Mouse (Mus musculus): ENCODE measurements around the gene Olfr148. TPM values are rescaled to one million over a fixed set of nuclear protein-coding genes. Genes with fewer than 3 reads are reported as not detected.

Olfr148 gene
- not detected in 2 replicates for total RNA-seq (2014; rRNA removed; ENCODE audit: low replicate concordance)
- not detected in 2 replicates for polyA plus RNA-seq (2015; fragmentation: Nextera tagmentation; extraction: Ambion mirVana)

GRCm38 (mm10) chr9:39610355-39610754 is at the start of gene Olfr148:
Gene Olfr148, plus strand, starts transcription at chr9:39610655.
- H3K36me3 ChIP-seq (replicated peaks; ENCODE audit: control insufficient read depth, insufficient read depth, low read length): no peaks in the 10 kb centered on the region
- no peaks in the 10 kb centered on the region for H3K27me3 ChIP-seq (ENCODE audit: control insufficient read depth, insufficient read depth, low read length)
- no peak within 1 kb of the TSS for H3K27ac ChIP-seq (ENCODE audit: low read depth)
- no peak within 1 kb of the TSS for H3K9ac ChIP-seq (replicated peaks; ENCODE audit: low read depth, low read length)
- no peak for TF ChIP-seq CTCF (IDR thresholded peaks at IDR 0.05; ENCODE audit: low read depth)
- no peak for TF ChIP-seq EP300 (IDR thresholded peaks at IDR 0.05; ENCODE audit: low read depth)
- H3K4me2 ChIP-seq (ENCODE audit: low read depth, low read length): no peak within 1 kb of the TSS
- no peaks in the 10 kb centered on the region for H3K4me1 ChIP-seq (ENCODE audit: control insufficient read depth, insufficient read depth)
- DNase-seq (ENCODE audit: low spot score) (no peak), ATAC-seq (ENCODE audit: insufficient read depth, low read depth) (no peak)
- H3K9me3 ChIP-seq (replicated peaks; ENCODE audit: control insufficient read depth, low read length): no peaks in the 10 kb centered on the region
- 66% methylated on average over 3 of the region's 3 CpGs for WGBS
- H3K4me3 ChIP-seq (ENCODE audit: low read depth, low read length): no peak within 1 kb of the TSS

- no peak for ATAC-seq (ENCODE audit: insufficient read depth, low read depth)
- Histone ChIP-seq H3K9me3 (replicated peaks; ENCODE audit: control insufficient read depth, low read length) (no peaks in the 10 kb centered on the region), H3K36me3 (replicated peaks; ENCODE audit: control insufficient read depth, insufficient read depth, low read length) (no peaks in the 10 kb centered on the region), H3K9ac (replicated peaks; ENCODE audit: low read depth, low read length) (no peak within 1 kb of the TSS), H3K4me3 (ENCODE audit: low read depth, low read length) (no peak within 1 kb of the TSS), H3K4me1 (ENCODE audit: control insufficient read depth, insufficient read depth) (no peaks in the 10 kb centered on the region), H3K27me3 (ENCODE audit: control insufficient read depth, insufficient read depth, low read length) (no peaks in the 10 kb centered on the region), H3K27ac (ENCODE audit: low read depth) (no peak within 1 kb of the TSS), H3K4me2 (ENCODE audit: low read depth, low read length) (no peak within 1 kb of the TSS)
- DNase-seq (ENCODE audit: low spot score): no peak
- no peak for TF ChIP-seq CTCF (IDR thresholded peaks at IDR 0.05; ENCODE audit: low read depth)
- TF ChIP-seq EP300 (IDR thresholded peaks at IDR 0.05; ENCODE audit: low read depth): no peak
- 43% methylated on average over 3 of the region's 3 CpGs for WGBS
Observed at GRCm38 (mm10) chr9:39575469-39575868, 35.0 kb upstream of the Olfr148 start, which contains the start of gene Olfr959. Gene Olfr959, minus strand, starts transcription at chr9:39575569.

DNA sequence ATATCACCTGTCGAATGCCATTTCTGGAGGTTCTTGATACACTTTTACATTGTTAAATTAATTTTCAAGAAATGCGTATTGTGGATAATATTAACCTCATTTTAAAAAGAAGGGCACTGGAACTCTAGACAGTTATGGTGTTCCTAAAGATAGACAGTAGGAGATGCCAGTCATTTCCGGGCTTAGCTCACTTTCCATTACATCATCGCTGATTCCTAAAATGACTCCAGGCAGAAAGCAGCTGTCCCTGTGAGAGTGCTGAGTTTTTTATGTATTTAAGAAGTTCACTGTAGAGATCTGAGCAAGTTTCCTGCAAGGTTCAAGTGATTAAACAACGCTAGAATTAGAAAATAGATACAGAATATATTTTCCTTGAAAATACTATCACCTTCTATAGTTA is 33.4 kb upstream of the Olfr148 start:
- ATAC-seq (ENCODE audit: insufficient read depth, low read depth) (no peak), DNase-seq (ENCODE audit: low spot score) (peak; percentile 65)
- no peak overlapping the region for H3K4me2 ChIP-seq (ENCODE audit: low read depth, low read length)
- TF ChIP-seq CTCF (IDR thresholded peaks at IDR 0.05; ENCODE audit: low read depth): no peak
- no peaks in the 10 kb centered on the region for H3K9me3 ChIP-seq (replicated peaks; ENCODE audit: control insufficient read depth, low read length)
- 41% methylated on average over 5 of the region's 5 CpGs for WGBS
- no peak overlapping the region for H3K4me3 ChIP-seq (ENCODE audit: low read depth, low read length)
- H3K27ac ChIP-seq (ENCODE audit: low read depth): no peak overlapping the region
- no peaks in the 10 kb centered on the region for H3K4me1 ChIP-seq (ENCODE audit: control insufficient read depth, insufficient read depth)
- H3K36me3 ChIP-seq (replicated peaks; ENCODE audit: control insufficient read depth, insufficient read depth, low read length): no peaks in the 10 kb centered on the region
- no peaks in the 10 kb centered on the region for H3K27me3 ChIP-seq (ENCODE audit: control insufficient read depth, insufficient read depth, low read length)
- H3K9ac ChIP-seq (replicated peaks; ENCODE audit: low read depth, low read length): no peak overlapping the region

DNA sequence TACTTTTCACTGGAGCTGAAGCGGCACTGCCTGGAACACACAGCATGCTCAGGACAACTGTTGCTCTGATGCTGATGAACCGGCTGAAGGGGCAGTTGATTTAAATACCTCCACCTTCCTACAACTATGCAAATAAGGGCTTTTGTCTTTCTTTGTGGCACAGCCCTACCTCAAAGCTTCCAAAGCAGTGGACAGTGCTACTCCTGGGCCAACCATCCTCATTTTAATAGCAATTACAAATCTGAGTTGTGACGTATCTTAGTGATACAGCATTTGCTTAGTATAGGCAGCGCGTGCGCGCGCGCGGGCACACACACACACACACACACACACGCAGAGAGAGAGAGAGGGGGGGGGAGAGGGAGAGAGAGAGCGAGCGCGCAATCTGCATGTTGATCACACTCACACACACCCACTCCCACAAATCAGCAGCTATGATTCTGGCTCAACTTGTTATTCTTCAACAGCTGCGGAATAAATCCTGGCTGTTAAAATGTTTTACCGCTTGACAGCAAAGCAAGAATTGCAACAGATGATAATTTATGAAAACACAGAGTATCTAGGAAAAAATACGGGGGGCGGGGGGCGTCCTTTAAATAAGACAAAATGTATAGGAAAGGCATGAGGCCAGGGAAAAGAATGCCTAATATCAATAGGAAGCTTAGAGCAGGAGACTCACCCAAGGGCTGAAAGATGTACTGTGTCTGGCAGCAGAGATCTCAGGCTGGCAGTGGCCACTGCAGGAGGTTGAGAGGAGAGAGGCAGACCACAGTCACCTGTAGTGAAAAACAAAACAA is 7.7 kb upstream of the Olfr148 start:
- WGBS: 1% methylated on average over 19 of the region's 19 CpGs
- TF ChIP-seq EP300 (IDR thresholded peaks at IDR 0.05; ENCODE audit: low read depth) (no peak), CTCF (IDR thresholded peaks at IDR 0.05; ENCODE audit: low read depth) (no peak)
- H3K4me1 ChIP-seq (ENCODE audit: control insufficient read depth, insufficient read depth): peaks cover 6% of the 10 kb centered on the region; the same call in 1 of the 2 replicates
- H3K27me3 ChIP-seq (ENCODE audit: control insufficient read depth, insufficient read depth, low read length): no peaks in the 10 kb centered on the region
- no peaks in the 10 kb centered on the region for H3K9me3 ChIP-seq (replicated peaks; ENCODE audit: control insufficient read depth, low read length)
- no peaks in the 10 kb centered on the region for H3K36me3 ChIP-seq (replicated peaks; ENCODE audit: control insufficient read depth, insufficient read depth, low read length)
- DNase-seq (ENCODE audit: low spot score) (no peak), ATAC-seq (ENCODE audit: insufficient read depth, low read depth) (peak; percentile 47; the same call in 1 of the 2 replicates)
- peak overlapping the region; percentile 47 for H3K4me3 ChIP-seq (ENCODE audit: low read depth, low read length)
- peak overlapping the region; percentile 93 for H3K4me2 ChIP-seq (ENCODE audit: low read depth, low read length)
- H3K27ac ChIP-seq (ENCODE audit: low read depth): no peak overlapping the region
- H3K9ac ChIP-seq (replicated peaks; ENCODE audit: low read depth, low read length): peak overlapping the region; percentile 26; the same call in 1 of the 2 replicates

GRCm38 (mm10) chr9:39603333-39603845 is 7.1 kb upstream of the Olfr148 start:
- peak overlapping the region; percentile 47 for H3K4me3 ChIP-seq (ENCODE audit: low read depth, low read length)
- H3K27ac ChIP-seq (ENCODE audit: low read depth): no peak overlapping the region
- TF ChIP-seq CTCF (IDR thresholded peaks at IDR 0.05; ENCODE audit: low read depth): no peak

More at GRCm38 (mm10) chr9:39603333-39603845, 7.1 kb upstream of the Olfr148 start:
- ATAC-seq (ENCODE audit: insufficient read depth, low read depth): peak; percentile 47
- WGBS: 0% methylated on average over 9 of the region's 9 CpGs
- no peak for DNase-seq (ENCODE audit: low spot score)
- H3K27me3 ChIP-seq (ENCODE audit: control insufficient read depth, insufficient read depth, low read length): no peaks in the 10 kb centered on the region
- peak overlapping the region; percentile 93 for H3K4me2 ChIP-seq (ENCODE audit: low read depth, low read length)
- H3K9me3 ChIP-seq (replicated peaks; ENCODE audit: control insufficient read depth, low read length): no peaks in the 10 kb centered on the region
- H3K4me1 ChIP-seq (ENCODE audit: control insufficient read depth, insufficient read depth): peaks cover 6% of the 10 kb centered on the region; the same call in 1 of the 2 replicates
- H3K36me3 ChIP-seq (replicated peaks; ENCODE audit: control insufficient read depth, insufficient read depth, low read length): no peaks in the 10 kb centered on the region
- peak overlapping the region; percentile 42; the same call in 1 of the 2 replicates for H3K9ac ChIP-seq (replicated peaks; ENCODE audit: low read depth, low read length)

Data from heart, postnatal 0 days (tissue).